Mouse (Mus musculus) adrenal gland, adult 2 months (tissue): Measurements from ENCODE around the gene Dusp11. TPM values are rescaled to one million over a fixed set of nuclear protein-coding genes. Genes with fewer than 3 reads are reported as not detected.
"Not testable (repeated sequence)": the region's sequence is repeated elsewhere in the genome, so short reads cannot be mapped to it uniquely, and the experiment has no call there.

Experiments used
- DNase-seq: peaks from one replicate; pipeline ENCODE4 v3.0.0; 2021
- polyA plus RNA-seq: library from polyadenylated mRNA; depleted of rRNA; stranded (reverse); fragments of >200 nt; gene quantifications from 2 replicates; pipeline ENCODE4 v1.2.3, GENCODE M21; 2012; rRNA removed
- total RNA-seq, 2 experiments: library from RNA; stranded (reverse); gene quantifications; 2 replicates each; pipeline ENCODE4 v1.2.3; 2021

The Dusp11 gene
- total and polyA plus RNA-seq, 3 experiments = 82.3 to 174 (median 104) TPM

- not testable (repeated sequence) for DNase-seq
Measured at GRCm38 (mm10) chr6:85895061-85895648, 66.3 kb downstream of the Dusp11 start.

Other genes starting within 250 kb of the Dusp11 start
- gene Nat8f7, start 248.5 kb downstream of the Dusp11 start, total RNA-seq = 1 to 10 TPM; 2.6 to 5.0 TPM
- gene Nat8f7, start 248.5 kb downstream of the Dusp11 start, polyA plus RNA-seq = 1.6 and 1.7 TPM in 2 replicates
- gene Nat8f3, start 195.9 kb downstream of the Dusp11 start, total RNA-seq = under 1 TPM in 1 of 2 experiments, not detected in 1; 0.66 TPM
- gene Nat8f3, start 195.9 kb downstream of the Dusp11 start, polyA plus RNA-seq = 0.21 and 0.56 TPM in 2 replicates
- gene Nat8f6, start 140.7 kb downstream of the Dusp11 start, total RNA-seq = 1 to 10 TPM in 1 of 2 experiments, under 1 TPM in 1; 0.81 to 2.8 TPM
- 0.87 and 1.4 TPM in 2 replicates for gene Nat8f6, start 140.7 kb downstream of the Dusp11 start, polyA plus RNA-seq
- 1 to 10 TPM; 5.7 to 9.7 TPM for gene Nat8f5, start 140.7 kb downstream of the Dusp11 start, total RNA-seq
- gene Nat8f5, start 140.7 kb downstream of the Dusp11 start, polyA plus RNA-seq = 1.1 and 2.3 TPM in 2 replicates
- gene Nat8, start 129.6 kb downstream of the Dusp11 start, total RNA-seq = 1 to 10 TPM; 1.8 to 8.2 TPM
- 2.3 and 3.3 TPM in 2 replicates for gene Nat8, start 129.6 kb downstream of the Dusp11 start, polyA plus RNA-seq
- gene Nat8f2, start 92.5 kb downstream of the Dusp11 start, total RNA-seq = 1 to 10 TPM; 2.0 to 3.7 TPM
- gene Nat8f2, start 92.5 kb downstream of the Dusp11 start, polyA plus RNA-seq = 0.12 and 0.15 TPM in 2 replicates
- gene Nat8f4, start 56.8 kb downstream of the Dusp11 start, total RNA-seq = 10 to 100 TPM in 1 of 2 experiments, 1 to 10 TPM in 1; 8.4 to 15.5 TPM
- gene Nat8f4, start 56.8 kb downstream of the Dusp11 start, polyA plus RNA-seq = 6.8 and 8.5 TPM in 2 replicates
- 10 to 100 TPM; 37.1 to 55.2 TPM for gene Tprkb, start 49.8 kb downstream of the Dusp11 start, total RNA-seq
- gene Tprkb, start 49.8 kb downstream of the Dusp11 start, polyA plus RNA-seq = 23.3 and 26.4 TPM in 2 replicates
- 10 to 100 TPM; 39.2 to 43.6 TPM for gene Nat8f1, start 46.0 kb downstream of the Dusp11 start, total RNA-seq
- 43.5 and 85.2 TPM in 2 replicates for gene Nat8f1, start 46.0 kb downstream of the Dusp11 start, polyA plus RNA-seq
- not detected for gene Figla, start 54.5 kb upstream of the Dusp11 start, total RNA-seq
- gene Figla, start 54.5 kb upstream of the Dusp11 start, polyA plus RNA-seq = not detected in 2 replicates
- gene Add2, start 67.0 kb upstream of the Dusp11 start, total RNA-seq = 1 to 10 TPM in 1 of 2 experiments, under 1 TPM in 1; 0.78 to 1.6 TPM
- 1.7 and 1.9 TPM in 2 replicates for gene Add2, start 67.0 kb upstream of the Dusp11 start, polyA plus RNA-seq
- 10 to 100 TPM; 15.0 to 18.2 TPM for gene Tgfa, start 233.6 kb upstream of the Dusp11 start, total RNA-seq
- gene Tgfa, start 233.6 kb upstream of the Dusp11 start, polyA plus RNA-seq = 33.2 and 49.0 TPM in 2 replicates